Mouse (Mus musculus) heart, adult 2 months (tissue): ENCODE measurements at regions not wholly inside any gene's neighbourhood (a gene's known extent, or its start where the extent isn't known, plus 50 kb on each side); places are given as distances from the start of the nearest gene placed in this dataset.
A peak's percentile ranks its signal among the peaks of the same experiment; 100 is the strongest.

ENCODE experiments used
- DNase-seq, 2 experiments: peaks; one replicate each; pipeline ENCODE4 v3.0.0; 2021
- H3K27ac ChIP-seq: fragments of 200-600 bp; 2 replicates; pipeline ENCODE4 v1.8.1; 2022
- H3K27me3 ChIP-seq: fragments of 200-500 bp; 2 replicates; pipeline ENCODE4 v1.6.1; 2012; ENCODE audit warnings: mild to moderate bottlenecking, low read length, inconsistent platforms, mixed read lengths; ENCODE audit not compliant: control insufficient read depth, insufficient read depth
- H3K36me3 ChIP-seq: fragments of 200-500 bp; 2 replicates; pipeline ENCODE4 v1.6.1; 2012; ENCODE audit warnings: low read length, inconsistent platforms; ENCODE audit not compliant: control insufficient read depth, insufficient read depth
- H3K4me1 ChIP-seq: fragments of 200-500 bp; 2 replicates; pipeline ENCODE4 v1.6.1; 2011; ENCODE audit warnings: low read length; ENCODE audit not compliant: control insufficient read depth, insufficient read depth
- H3K4me3 ChIP-seq: fragments of 200-600 bp; 2 replicates; pipeline ENCODE4 v1.8.1; 2022
- H3K79me2 ChIP-seq: fragments of 200-500 bp; replicated peaks from 2 replicates; pipeline ENCODE4 v1.6.1; 2012; ENCODE audit warnings: mild to moderate bottlenecking, inconsistent platforms, low read length, moderate library complexity, mixed read lengths; ENCODE audit not compliant: control insufficient read depth, insufficient read depth
- H3K9ac ChIP-seq: fragments of 200-500 bp; 2 replicates; pipeline ENCODE4 v1.6.1; 2012; ENCODE audit warnings: low read depth, mild to moderate bottlenecking, control low read depth, inconsistent platforms, low read length, mixed read lengths
- CTCF ChIP-seq: fragments of 200-600 bp; IDR thresholded peaks from 2 replicates; pipeline ENCODE4 v1.8.1; 2022; ENCODE audit warnings: antibody characterized with exemption, mild to moderate bottlenecking, moderate library complexity
- EP300 ChIP-seq: fragments of 200-500 bp; IDR thresholded peaks from 2 replicates; pipeline ENCODE4 v1.6.1; 2011; ENCODE audit warnings: low read depth, low read length, control low read depth; ENCODE audit not compliant: insufficient read depth
- POLR2A ChIP-seq: fragments of 200-500 bp; IDR thresholded peaks from 2 replicates; pipeline ENCODE4 v1.6.1; 2011; ENCODE audit warnings: mild to moderate bottlenecking, low read depth, low read length, control low read depth; ENCODE audit not compliant: insufficient read depth
- WGBS: fragments of 180-500 bp; shearing (Covaris S2); methylation state at CpG from one replicate; pipeline ENCODE4 v1.1.7; 2018; 5-methylcytosine and 5-hydroxymethylcytosine counted together
- intact Hi-C: fragments of 180-260 bp; cut with DNase I; formaldehyde crosslinking; loops from one replicate; pipeline ENCODE4 v1.15.1; 2025

GRCm38 (mm10) chr6:31072559-31072958 lies 113.7 kb upstream of the Klf14 start:
- 0 out of 2 replicates have a peak, but pooled peaks cover 1% of the 10 kb centered on the region for H3K79me2 ChIP-seq
- 59% methylated on average over 5 of the region's 5 CpGs for WGBS
- no peaks in the 10 kb centered on the region for H3K27me3 ChIP-seq
- intact Hi-C loops, result loop anchor here (10.0 kb wide), 1 partner anchor 242 kb away; no protein-coding TSS in a partner anchor
- H3K4me1 ChIP-seq, result peaks cover 14% of the 10 kb centered on the region
- DNase-seq, result no peak
- H3K4me3 ChIP-seq, result no peak overlapping the region
- H3K9ac ChIP-seq, result no peak overlapping the region
- no peak overlapping the region for H3K27ac ChIP-seq
- peaks cover 9% of the 10 kb centered on the region for H3K36me3 ChIP-seq
- TF ChIP-seq CTCF (no peak), EP300 (no peak), POLR2A (no peak)

DNA sequence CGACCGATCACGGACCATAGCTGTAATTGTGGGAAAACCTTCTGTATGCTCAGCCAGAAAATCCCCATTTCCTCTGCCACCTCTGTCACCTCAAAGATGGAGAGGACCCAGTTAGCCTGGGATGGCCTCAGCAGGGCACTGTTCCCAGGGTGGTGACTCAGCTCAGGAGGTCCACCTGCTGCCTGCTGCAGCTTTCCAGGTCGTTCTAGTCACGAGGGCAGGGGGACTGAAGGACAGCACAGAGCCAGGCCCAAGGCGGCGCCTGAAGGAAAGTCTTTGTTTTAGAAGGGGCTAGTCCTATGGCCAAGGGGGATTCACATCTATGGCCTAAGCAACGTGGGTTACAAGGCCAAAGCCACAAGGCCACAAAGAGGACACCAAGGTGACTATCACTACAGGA lies 114.5 kb upstream of the Klf14 start:
- intact Hi-C loops, result loop anchor here (10.0 kb wide), 1 partner anchor 241 kb away; no protein-coding TSS in a partner anchor
- peak overlapping the region; percentile 52; the same call in 1 of the 2 replicates for H3K27ac ChIP-seq
- H3K4me1 ChIP-seq, result peaks cover 21% of the 10 kb centered on the region
- TF ChIP-seq EP300, result 0 out of 2 replicates have a peak, but pooled peaks have one; percentile 46
- no peak for TF ChIP-seq CTCF
- TF ChIP-seq POLR2A, result no peak
- H3K9ac ChIP-seq, result no peak overlapping the region
- H3K27me3 ChIP-seq, result no peaks in the 10 kb centered on the region
- peaks cover 11% of the 10 kb centered on the region for H3K36me3 ChIP-seq
- WGBS, result 67% methylated on average over 8 of the region's 8 CpGs
- H3K79me2 ChIP-seq, result 0 out of 2 replicates have a peak, but pooled peaks cover 1% of the 10 kb centered on the region
- no peak overlapping the region for H3K4me3 ChIP-seq
- peak in 1 of 2 experiments; percentile 56 for DNase-seq

DNA sequence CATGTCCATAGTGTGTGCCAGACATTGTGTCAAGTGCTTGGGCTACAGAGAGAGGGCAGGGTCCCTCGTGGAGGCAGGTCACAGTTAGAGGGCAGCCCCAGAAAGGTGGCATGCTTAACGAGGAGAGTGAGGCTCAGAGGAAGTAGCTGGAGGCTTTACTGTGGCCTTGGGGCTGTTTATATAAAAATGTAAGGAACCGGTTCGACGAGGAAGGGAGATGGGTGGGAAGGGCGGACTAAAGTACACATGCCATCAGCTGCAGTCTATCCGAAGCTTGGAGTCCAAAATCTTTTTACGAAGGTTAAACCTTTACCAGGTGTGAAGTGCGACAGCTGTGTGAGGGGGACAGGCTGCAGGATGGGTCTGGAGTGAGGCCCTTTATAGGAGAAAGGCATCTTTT lies 115.5 kb upstream of the Klf14 start:
- TF ChIP-seq POLR2A (no peak), CTCF (no peak), EP300 (no peak)
- H3K27ac ChIP-seq, result no peak overlapping the region
- H3K79me2 ChIP-seq, result 0 out of 2 replicates have a peak, but pooled peaks cover 1% of the 10 kb centered on the region
- no peak overlapping the region for H3K4me3 ChIP-seq
- H3K9ac ChIP-seq, result no peak overlapping the region
- no peaks in the 10 kb centered on the region for H3K27me3 ChIP-seq
- peaks cover 29% of the 10 kb centered on the region for H3K4me1 ChIP-seq
- intact Hi-C loops, result loop anchor here (2.0 to 10.0 kb wide), 2 partner anchors 240 to 380 kb away; no protein-coding TSS in a partner anchor
- no peak for DNase-seq
- H3K36me3 ChIP-seq, result peaks cover 20% of the 10 kb centered on the region
- 82% methylated on average over 9 of the region's 9 CpGs for WGBS

DNA sequence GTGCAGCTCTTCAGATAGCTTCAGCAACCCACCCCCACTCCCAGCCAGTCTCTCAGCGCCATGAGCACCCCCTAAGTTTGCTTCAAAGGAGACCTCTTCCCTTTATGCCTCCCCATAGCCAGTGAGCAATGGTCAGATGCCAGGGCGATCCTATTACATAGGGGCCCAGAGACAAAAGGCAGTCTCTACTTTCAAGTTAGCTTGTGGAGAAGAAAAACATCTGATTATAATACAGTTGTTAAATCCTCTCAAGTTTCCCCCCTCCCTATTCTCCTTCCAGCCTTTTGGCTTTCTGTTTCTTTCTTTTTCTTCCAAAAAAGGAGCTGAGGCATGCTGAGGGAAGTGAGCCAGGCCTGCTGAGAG lies 116.3 kb upstream of the Klf14 start:
- H3K27ac ChIP-seq, result no peak overlapping the region; the same call in 1 of the 2 replicates
- H3K4me3 ChIP-seq, result no peak overlapping the region
- no peak for DNase-seq
- H3K36me3 ChIP-seq, result peaks cover 26% of the 10 kb centered on the region
- intact Hi-C loops, result loop anchor here (2.0 to 10.0 kb wide), 6 partner anchors 52 to 380 kb away; no protein-coding TSS in a partner anchor
- WGBS, result 74% methylated on average over 2 of the region's 2 CpGs
- H3K27me3 ChIP-seq, result no peaks in the 10 kb centered on the region
- 0 out of 2 replicates have a peak, but pooled peaks cover 1% of the 10 kb centered on the region for H3K79me2 ChIP-seq
- H3K4me1 ChIP-seq, result peaks cover 35% of the 10 kb centered on the region
- H3K9ac ChIP-seq, result no peak overlapping the region
- TF ChIP-seq CTCF (no peak), EP300 (no peak), POLR2A (no peak)

DNA sequence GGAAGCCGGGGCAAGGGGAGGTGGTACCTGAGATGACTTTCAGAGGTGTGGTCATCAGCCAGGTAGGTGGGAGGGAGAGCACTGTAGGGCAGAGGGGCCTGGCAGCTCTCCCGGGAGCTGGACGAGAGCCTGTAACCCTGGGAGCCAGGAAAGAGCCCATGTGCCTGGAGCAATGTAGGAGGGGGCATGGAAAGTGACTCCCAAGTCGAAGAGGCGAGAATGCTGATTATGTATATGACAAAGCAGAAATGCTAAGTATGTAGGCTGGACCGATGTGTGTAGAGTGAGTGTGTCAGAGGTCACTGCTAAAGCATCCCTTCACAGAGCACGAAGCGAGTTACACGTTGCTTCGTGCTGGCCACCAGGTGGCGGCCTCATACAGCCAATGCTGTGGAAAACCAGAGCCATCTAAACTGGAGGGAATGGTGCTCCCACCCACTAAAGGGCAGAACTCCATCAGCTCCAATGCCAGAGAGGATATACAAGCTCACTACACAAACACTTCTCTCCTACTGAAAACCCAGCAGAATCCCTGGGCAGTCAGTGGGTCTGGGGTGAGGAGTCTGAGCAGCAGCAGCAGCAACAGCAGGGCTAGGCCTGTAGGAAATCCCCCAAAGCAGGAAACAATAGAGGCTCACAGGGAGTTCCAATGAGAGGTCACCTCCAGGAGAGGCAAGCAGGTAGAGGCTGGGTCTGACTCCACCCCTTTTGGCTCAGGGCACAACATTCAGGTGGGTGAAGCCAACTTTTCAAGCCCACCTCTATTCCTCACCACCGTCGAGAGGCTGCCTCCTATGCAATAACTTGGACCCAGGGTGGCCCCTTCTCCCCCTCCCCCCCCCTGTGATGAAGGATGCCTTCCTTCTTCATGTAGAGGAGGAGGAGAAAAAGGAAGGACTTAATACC lies 116.9 kb upstream of the Klf14 start:
- H3K36me3 ChIP-seq, result peaks cover 32% of the 10 kb centered on the region
- WGBS, result 22% methylated on average over 13 of the region's 13 CpGs

More for the DNA sequence above, 116.9 kb upstream of the Klf14 start:
- Histone ChIP-seq H3K79me2 (0 out of 2 replicates have a peak, but pooled peaks cover 1% of the 10 kb centered on the region), H3K4me1 (peaks cover 40% of the 10 kb centered on the region), H3K9ac (no peak overlapping the region), H3K4me3 (no peak overlapping the region), H3K27ac (peak overlapping the region; percentile 63), H3K27me3 (no peaks in the 10 kb centered on the region)
- peak; percentile 80 to 82 for DNase-seq
- intact Hi-C loops, result loop anchor here (2.0 to 10.0 kb wide), 6 partner anchors 51 to 379 kb away; no protein-coding TSS in a partner anchor
- TF ChIP-seq EP300 (peak; percentile 96), CTCF (peak; percentile 96), POLR2A (no peak)
